Mouse (Mus musculus) gonadal fat pad, adult 2 months (tissue): ENCODE measurements around the gene Rbm15. TPM values are rescaled to one million over a fixed set of nuclear protein-coding genes. Genes with fewer than 3 reads are reported as not detected.
"Not testable (repeated sequence)": the region's sequence is repeated elsewhere in the genome, so short reads cannot be mapped to it uniquely, and the experiment has no call there.

Experiments
- DNase-seq: peaks from one replicate; pipeline ENCODE4 v3.0.0-alpha.2; 2012; ENCODE audit warnings: low read depth
- polyA plus RNA-seq: library from polyadenylated mRNA; depleted of rRNA; stranded (reverse); fragments of >200 nt; gene quantifications from 2 replicates; pipeline ENCODE4 v1.2.3, GENCODE M21; 2012; rRNA removed

Gene Rbm15
- polyA plus RNA-seq, 1 experiment = 6.4 TPM

- no peak for DNase-seq
Measured at GRCm38 (mm10) chr3:107331746-107332126, 1.7 kb downstream of the Rbm15 start.

- no peak for DNase-seq
Measured at GRCm38 (mm10) chr3:107330503-107331424, 2.7 kb downstream of the Rbm15 start.

- DNase-seq = no peak
Measured at GRCm38 (mm10) chr3:107326442-107326841, 7.0 kb downstream of the Rbm15 start.

GRCm38 (mm10) chr3:107321776-107322175 lies 11.7 kb downstream of the Rbm15 start:
- DNase-seq = no peak

- no peak for DNase-seq
Measured at GRCm38 (mm10) chr3:107321141-107321540, 12.3 kb downstream of the Rbm15 start.

- DNase-seq = no peak
Measured at GRCm38 (mm10) chr3:107317338-107317737, 16.1 kb downstream of the Rbm15 start.

GRCm38 (mm10) chr3:107296917-107297316 lies 36.6 kb downstream of the Rbm15 start:
- DNase-seq = not testable (repeated sequence)

- DNase-seq = no peak
Measured at GRCm38 (mm10) chr3:107295672-107296360, 37.7 kb downstream of the Rbm15 start.

GRCm38 (mm10) chr3:107290764-107291381 lies 42.6 kb downstream of the Rbm15 start, which contains the start of gene Slc16a4:
TSS of gene Slc16a4 (plus strand) at chr3:107291230.
- no peak for DNase-seq

GRCm38 (mm10) chr3:107287346-107287745 lies 46.1 kb downstream of the Rbm15 start:
- no peak for DNase-seq

GRCm38 (mm10) chr3:107286123-107286522 lies 47.4 kb downstream of the Rbm15 start:
- no peak for DNase-seq

- no peak for DNase-seq
Measured at GRCm38 (mm10) chr3:107278479-107279269, 54.8 kb downstream of the Rbm15 start, which contains the start of gene Lamtor5. TSS of gene Lamtor5 (plus strand) at chr3:107278858.

GRCm38 (mm10) chr3:107276626-107277025 lies 56.8 kb downstream of the Rbm15 start:
- no peak for DNase-seq

- no peak for DNase-seq
Measured at GRCm38 (mm10) chr3:107275996-107276395, 57.5 kb downstream of the Rbm15 start.

Other genes with a start within 250 kb of the Rbm15 start
- 0.54 and 0.57 TPM in 2 replicates for gene Kcna2, start 232.5 kb downstream of the Rbm15 start, polyA plus RNA-seq
- gene Kcna10, start 150.6 kb downstream of the Rbm15 start, polyA plus RNA-seq = not detected in 2 replicates
- 0.22 and 0.23 TPM in 2 replicates for gene Cym, start 111.9 kb downstream of the Rbm15 start, polyA plus RNA-seq
- gene A630076J17Rik, start 103.1 kb downstream of the Rbm15 start, polyA plus RNA-seq = 0.07 TPM in 1 of 2 replicates, not detected in the other
- 0.09 and 0.12 TPM in 2 replicates for gene Prok1, start 94.0 kb downstream of the Rbm15 start, polyA plus RNA-seq
- 116 and 121 TPM in 2 replicates for gene Lamtor5, start 54.8 kb downstream of the Rbm15 start, polyA plus RNA-seq
- gene Slc16a4, start 42.4 kb downstream of the Rbm15 start, polyA plus RNA-seq = 2.4 and 2.7 TPM in 2 replicates
- gene Kcnc4, start 125.9 kb upstream of the Rbm15 start, polyA plus RNA-seq = 25.9 and 26.3 TPM in 2 replicates
- gene Slc6a17, start 184.3 kb upstream of the Rbm15 start, polyA plus RNA-seq = 6.5 and 9.1 TPM in 2 replicates
- 2.7 and 3.6 TPM in 2 replicates for gene Ubl4b, start 221.4 kb upstream of the Rbm15 start, polyA plus RNA-seq